Comparison of ENCODE assay signal across 23 mouse cellular contexts in genomic region chr6:99924181-99924580, GRCm38 (mm10).
DNase-seq lines count a peak whose midpoint lies in the region; ATAC-seq and TF ChIP-seq lines count a peak whose summit lies in the region.
"Had no signal": no experiment of that assay in that cellular context is flagged by ENCODE, and none has a peak within 500 bp of the region (broad histone marks: within the 10 kb centered on the region; RNA-seq: fewer than 3 reads in every experiment).

No protein-coding gene starts in this region.

- TF ChIP-seq CTCF in heart, postnatal 0 days (IDR thresholded peaks at IDR 0.05; ENCODE audit: low read depth): 0 out of 2 replicates have a peak, but pooled peaks have one; percentile 11

- no peak overlapping the region for H3K27ac ChIP-seq in heart, postnatal 0 days (ENCODE audit: low read depth)
- H3K27ac ChIP-seq in embryonic facial prominence, embryonic 10.5 days (replicated peaks): peak overlapping the region; percentile 2; the same call in 1 of the 2 replicates
- H3K27ac ChIP-seq in limb, embryonic 11.5 days (replicated peaks; ENCODE audit: low read depth, low read length): no peak overlapping the region
- H3K27ac ChIP-seq: embryonic facial prominence, embryonic 15.5 days; heart, embryonic 15.5 days; hindbrain, embryonic 10.5 days; hindbrain, embryonic 14.5 days; intestine, embryonic 15.5 days had no signal

- DNase-seq in heart, postnatal 0 days (ENCODE audit: low spot score): no peak
- no peak for DNase-seq in heart, adult 9 months (ENCODE audit: low spot score in 2 of 2)
- DNase-seq in embryo, embryonic 10.5 days (ENCODE audit: low spot score): peak; percentile 33
- DNase-seq in embryonic facial prominence, embryonic 10.5 days (ENCODE audit: low spot score): peak; percentile 44
- peak; percentile 80 for DNase-seq in limb, embryonic 11.5 days (ENCODE audit: low spot score)
- DNase-seq in ovary, postnatal 10 days (ENCODE audit: low spot score): no peak
- no peak for DNase-seq in frontal cortex, postnatal 25 days (ENCODE audit: low spot score in 2 of 2)
- DNase-seq: adrenal gland, adult 8-10 months; adrenal gland, postnatal 36 days; cerebellum, adult 11-12 months; cerebellum, adult 9-10 months; cerebellum, postnatal 36 days; gastrocnemius, postnatal 36 days; heart, adult 18-20 months; kidney, adult 2 months had no signal

- no peak overlapping the region for H3K4me3 ChIP-seq in heart, postnatal 0 days (ENCODE audit: low read depth, low read length)
- H3K4me3 ChIP-seq in embryonic facial prominence, embryonic 10.5 days: no peak overlapping the region
- H3K4me3 ChIP-seq in limb, embryonic 11.5 days (ENCODE audit: low read depth, low read length): no peak overlapping the region
- H3K4me3 ChIP-seq: embryonic facial prominence, embryonic 15.5 days; erythroblast, embryonic 14.5 days; heart, embryonic 15.5 days; hindbrain, embryonic 10.5 days; intestine, embryonic 15.5 days had no signal

- H3K36me3 ChIP-seq in heart, postnatal 0 days (replicated peaks; ENCODE audit: control insufficient read depth, insufficient read depth, low read length): no peaks in the 10 kb centered on the region
- H3K36me3 ChIP-seq in embryonic facial prominence, embryonic 10.5 days (replicated peaks): no peaks in the 10 kb centered on the region
- no peaks in the 10 kb centered on the region for H3K36me3 ChIP-seq in limb, embryonic 11.5 days (ENCODE audit: control insufficient read depth, insufficient read depth, low read length)
- H3K36me3 ChIP-seq: embryonic facial prominence, embryonic 15.5 days; heart, embryonic 15.5 days; hindbrain, embryonic 10.5 days; intestine, embryonic 15.5 days had no signal

- H3K4me2 ChIP-seq in heart, postnatal 0 days (ENCODE audit: low read depth, low read length): no peak overlapping the region
- H3K4me2 ChIP-seq in limb, embryonic 11.5 days (ENCODE audit: low read depth, severe bottlenecking): no peak overlapping the region
- H3K4me2 ChIP-seq: embryonic facial prominence, embryonic 15.5 days; heart, embryonic 11.5 days; heart, embryonic 15.5 days; hindbrain, embryonic 14.5 days; intestine, embryonic 15.5 days had no signal

- H3K27me3 ChIP-seq in heart, postnatal 0 days (ENCODE audit: control insufficient read depth, insufficient read depth, low read length): no peaks in the 10 kb centered on the region
- H3K27me3 ChIP-seq in embryonic facial prominence, embryonic 10.5 days (replicated peaks; ENCODE audit: low read depth, poor library complexity, severe bottlenecking): peaks cover 48% of the 10 kb centered on the region
- H3K27me3 ChIP-seq in limb, embryonic 11.5 days (ENCODE audit: control insufficient read depth, insufficient read depth, low read length): no peaks in the 10 kb centered on the region
- H3K27me3 ChIP-seq: embryonic facial prominence, embryonic 15.5 days; intestine, embryonic 15.5 days had no signal

- TF ChIP-seq EP300 in heart, postnatal 0 days (IDR thresholded peaks at IDR 0.05; ENCODE audit: low read depth): no peak

- H3K9me3 ChIP-seq in heart, postnatal 0 days (replicated peaks; ENCODE audit: control insufficient read depth, low read length): no peaks in the 10 kb centered on the region
- no peaks in the 10 kb centered on the region for H3K9me3 ChIP-seq in embryonic facial prominence, embryonic 10.5 days
- H3K9me3 ChIP-seq in limb, embryonic 11.5 days (ENCODE audit: control insufficient read depth, low read length): no peaks in the 10 kb centered on the region
- H3K9me3 ChIP-seq: embryonic facial prominence, embryonic 15.5 days; heart, embryonic 15.5 days; hindbrain, embryonic 10.5 days; intestine, embryonic 15.5 days had no signal

- no peak for ATAC-seq in heart, postnatal 0 days (ENCODE audit: insufficient read depth, low read depth)
- peak; percentile 44; the same call in 1 of the 2 replicates for ATAC-seq in limb, embryonic 11.5 days (ENCODE audit: insufficient number of reproducible peaks, low FRiP score, low TSS enrichment, low read depth)
- ATAC-seq: forebrain, embryonic 16.5 days; intestine, embryonic 15.5 days had no signal

- H3K9ac ChIP-seq in heart, postnatal 0 days (replicated peaks; ENCODE audit: low read depth, low read length): no peak overlapping the region
- H3K9ac ChIP-seq in limb, embryonic 11.5 days (ENCODE audit: low read length): no peak overlapping the region
- H3K9ac ChIP-seq: embryonic facial prominence, embryonic 15.5 days; heart, embryonic 15.5 days; hindbrain, embryonic 14.5 days; intestine, embryonic 15.5 days had no signal

- WGBS in heart, postnatal 0 days: 80% methylated on average over 8 of the region's 8 CpGs
- 40% methylated on average over 8 of the region's 8 CpGs for WGBS in embryonic facial prominence, embryonic 10.5 days
- WGBS in limb, embryonic 11.5 days: 11% methylated on average over 8 of the region's 8 CpGs

- H3K4me1 ChIP-seq in heart, postnatal 0 days (ENCODE audit: control insufficient read depth, insufficient read depth): peaks cover 19% of the 10 kb centered on the region
- H3K4me1 ChIP-seq in embryonic facial prominence, embryonic 10.5 days: peaks cover 25% of the 10 kb centered on the region
- no peaks in the 10 kb centered on the region for H3K4me1 ChIP-seq in limb, embryonic 11.5 days (ENCODE audit: control insufficient read depth, insufficient read depth, low read length)

Comparison
In these comparisons a context has a peak if more than half of its experiments do, and no peak if none do; other contexts are left out.
1. DNase-seq: peak in embryo, embryonic 10.5 days (single experiment), embryonic facial prominence, embryonic 10.5 days (single experiment) and limb, embryonic 11.5 days (single experiment); none in heart, postnatal 0 days (single experiment), heart, adult 9 months (0 of 2), ovary, postnatal 10 days (single experiment) and frontal cortex, postnatal 25 days (0 of 2).